ENCODE assay signal across 14 mouse cellular contexts in genomic region chr8:71572077-71572476, GRCm38 (mm10). TPM values are rescaled to one million over a fixed set of nuclear protein-coding genes. Genes with fewer than 3 reads are reported as not detected.
DNase-seq lines count a peak whose midpoint lies in the region; ATAC-seq and TF ChIP-seq lines count a peak whose summit lies in the region.
"Had no signal": no experiment of that assay in that cellular context is flagged by ENCODE, and none has a peak within 500 bp of the region (broad histone marks: within the 10 kb centered on the region; RNA-seq: fewer than 3 reads in every experiment).

No protein-coding gene starts in this region.

- no peak overlapping the region for H3K4me3 ChIP-seq in forebrain, embryonic 12.5 days (replicated peaks)
- no peak overlapping the region for H3K4me3 ChIP-seq in forebrain, embryonic 11.5 days (ENCODE audit: low read depth, low read length)
- H3K4me3 ChIP-seq in limb, embryonic 12.5 days (replicated peaks): no peak overlapping the region
- no peak overlapping the region for H3K4me3 ChIP-seq in limb, embryonic 10.5 days
- H3K4me3 ChIP-seq in embryonic facial prominence, embryonic 14.5 days (ENCODE audit: low read depth, low read length): no peak overlapping the region
- peak overlapping the region; percentile 65; the same call in 1 of the 2 replicates for H3K4me3 ChIP-seq in midbrain, postnatal 0 days (ENCODE audit: low read depth, low read length)
- H3K4me3 ChIP-seq: megakaryocyte, embryonic 14.5 days had no signal

- DNase-seq in forebrain, embryonic 11.5 days (ENCODE audit: low spot score): no peak
- DNase-seq in limb, embryonic 10.5 days (ENCODE audit: low spot score): no peak
- DNase-seq in embryonic facial prominence, embryonic 14.5 days (ENCODE audit: low spot score): no peak
- DNase-seq in midbrain, postnatal 0 days (ENCODE audit: low spot score): no peak
- no peak for DNase-seq in T-cell, adult 2 months (ENCODE audit: low spot score)
- DNase-seq in urinary bladder, postnatal 4 days (ENCODE audit: low spot score in 2 of 2): no peak

- peak overlapping the region; percentile 81 for H3K27ac ChIP-seq in forebrain, embryonic 12.5 days
- no peak overlapping the region for H3K27ac ChIP-seq in forebrain, embryonic 11.5 days (ENCODE audit: low read depth, low read length)
- no peak overlapping the region for H3K27ac ChIP-seq in limb, embryonic 12.5 days
- H3K27ac ChIP-seq in limb, embryonic 10.5 days: no peak overlapping the region
- H3K27ac ChIP-seq in embryonic facial prominence, embryonic 14.5 days (replicated peaks; ENCODE audit: low read depth, low read length): no peak overlapping the region
- H3K27ac ChIP-seq in midbrain, postnatal 0 days (ENCODE audit: low read depth, low read length): no peak overlapping the region; the same call in 1 of the 2 replicates

- no peak overlapping the region for H3K9ac ChIP-seq in forebrain, embryonic 12.5 days
- H3K9ac ChIP-seq in forebrain, embryonic 11.5 days (ENCODE audit: low read length): no peak overlapping the region
- H3K9ac ChIP-seq in limb, embryonic 12.5 days (replicated peaks): no peak overlapping the region
- no peak overlapping the region for H3K9ac ChIP-seq in embryonic facial prominence, embryonic 14.5 days (ENCODE audit: low read depth, low read length)
- H3K9ac ChIP-seq in midbrain, postnatal 0 days (replicated peaks; ENCODE audit: low read length, poor library complexity, severe bottlenecking): no peak overlapping the region

- no peak for ATAC-seq in forebrain, embryonic 12.5 days (ENCODE audit: low FRiP score)
- ATAC-seq in forebrain, embryonic 11.5 days (replicated peaks; ENCODE audit: low FRiP score): no peak
- ATAC-seq in limb, embryonic 12.5 days (ENCODE audit: insufficient number of reproducible peaks, insufficient read depth, low FRiP score, low TSS enrichment, low read depth): no peak
- ATAC-seq in embryonic facial prominence, embryonic 14.5 days (ENCODE audit: low read depth): no peak
- no peak for ATAC-seq in midbrain, postnatal 0 days (ENCODE audit: low FRiP score)

- 85% methylated on average over 2 of the region's 2 CpGs for WGBS in forebrain, embryonic 12.5 days
- 82% methylated on average over 2 of the region's 2 CpGs for WGBS in forebrain, embryonic 11.5 days
- WGBS in limb, embryonic 12.5 days: 85% methylated on average over 2 of the region's 2 CpGs
- WGBS in limb, embryonic 10.5 days: 90% methylated on average over 2 of the region's 2 CpGs
- WGBS in embryonic facial prominence, embryonic 14.5 days: 82% methylated on average over 2 of the region's 2 CpGs
- 93% methylated on average over 2 of the region's 2 CpGs for WGBS in midbrain, postnatal 0 days

- no peaks in the 10 kb centered on the region for H3K9me3 ChIP-seq in forebrain, embryonic 12.5 days
- no peaks in the 10 kb centered on the region for H3K9me3 ChIP-seq in forebrain, embryonic 11.5 days (ENCODE audit: control insufficient read depth, low read length)
- no peaks in the 10 kb centered on the region for H3K9me3 ChIP-seq in limb, embryonic 12.5 days
- no peaks in the 10 kb centered on the region for H3K9me3 ChIP-seq in limb, embryonic 10.5 days (replicated peaks)
- no peaks in the 10 kb centered on the region for H3K9me3 ChIP-seq in embryonic facial prominence, embryonic 14.5 days (ENCODE audit: control insufficient read depth, low read length)
- H3K9me3 ChIP-seq in midbrain, postnatal 0 days (ENCODE audit: low read length): no peaks in the 10 kb centered on the region
- H3K9me3 ChIP-seq: megakaryocyte, embryonic 14.5 days had no signal

- H3K4me1 ChIP-seq in forebrain, embryonic 12.5 days: peaks cover 39% of the 10 kb centered on the region
- peaks cover 7% of the 10 kb centered on the region; the same call in 1 of the 2 replicates for H3K4me1 ChIP-seq in forebrain, embryonic 11.5 days (replicated peaks; ENCODE audit: control insufficient read depth, insufficient read depth, low read length)
- peaks cover 29% of the 10 kb centered on the region for H3K4me1 ChIP-seq in limb, embryonic 12.5 days (replicated peaks)
- H3K4me1 ChIP-seq in limb, embryonic 10.5 days: peaks cover 29% of the 10 kb centered on the region
- peaks cover 19% of the 10 kb centered on the region; the same call in 1 of the 2 replicates for H3K4me1 ChIP-seq in embryonic facial prominence, embryonic 14.5 days (ENCODE audit: control insufficient read depth, insufficient read depth, low read length)
- H3K4me1 ChIP-seq in midbrain, postnatal 0 days (ENCODE audit: insufficient read depth, low read length): peaks cover 8% of the 10 kb centered on the region; the same call in 1 of the 2 replicates

- no peaks in the 10 kb centered on the region for H3K36me3 ChIP-seq in forebrain, embryonic 12.5 days (replicated peaks)
- H3K36me3 ChIP-seq in forebrain, embryonic 11.5 days (ENCODE audit: control insufficient read depth, insufficient read depth, low read length): no peaks in the 10 kb centered on the region
- H3K36me3 ChIP-seq in limb, embryonic 12.5 days: no peaks in the 10 kb centered on the region
- no peaks in the 10 kb centered on the region for H3K36me3 ChIP-seq in limb, embryonic 10.5 days
- H3K36me3 ChIP-seq in embryonic facial prominence, embryonic 14.5 days (ENCODE audit: control insufficient read depth, insufficient read depth, low read length): no peaks in the 10 kb centered on the region
- H3K36me3 ChIP-seq in midbrain, postnatal 0 days (ENCODE audit: insufficient read depth, low read length): no peaks in the 10 kb centered on the region

- peak overlapping the region; percentile 88 for H3K4me2 ChIP-seq in forebrain, embryonic 12.5 days
- H3K4me2 ChIP-seq in forebrain, embryonic 11.5 days (ENCODE audit: low read depth, low read length, severe bottlenecking): no peak overlapping the region
- 0 out of 2 replicates have a peak overlapping the region, but pooled peaks have one; percentile 87 for H3K4me2 ChIP-seq in limb, embryonic 12.5 days
- H3K4me2 ChIP-seq in embryonic facial prominence, embryonic 14.5 days (ENCODE audit: low read depth, low read length): peak overlapping the region; percentile 87; the same call in 1 of the 2 replicates
- H3K4me2 ChIP-seq in midbrain, postnatal 0 days (ENCODE audit: low read depth, low read length, poor library complexity, severe bottlenecking): peak overlapping the region; percentile 77
- H3K4me2 ChIP-seq: liver, embryonic 11.5 days had no signal

- 0 out of 2 replicates have a peak, but pooled peaks have one; percentile 9 for TF ChIP-seq CTCF in midbrain, postnatal 0 days (IDR thresholded peaks at IDR 0.05)

- H3K27me3 ChIP-seq in forebrain, embryonic 12.5 days: peaks cover 23% of the 10 kb centered on the region
- H3K27me3 ChIP-seq in forebrain, embryonic 11.5 days (ENCODE audit: control insufficient read depth, insufficient read depth, low read length): peaks cover 6% of the 10 kb centered on the region; the same call in 1 of the 2 replicates
- H3K27me3 ChIP-seq in limb, embryonic 12.5 days: peaks cover 23% of the 10 kb centered on the region
- H3K27me3 ChIP-seq in limb, embryonic 10.5 days (ENCODE audit: low read depth, poor library complexity, severe bottlenecking): peaks cover 33% of the 10 kb centered on the region
- H3K27me3 ChIP-seq in embryonic facial prominence, embryonic 14.5 days (replicated peaks; ENCODE audit: control insufficient read depth, insufficient read depth, low read length): no peaks in the 10 kb centered on the region; the same call in 1 of the 2 replicates
- 0 out of 2 replicates have a peak, but pooled peaks cover 4% of the 10 kb centered on the region for H3K27me3 ChIP-seq in midbrain, postnatal 0 days (ENCODE audit: insufficient read depth, low read length)

RNA-seq across cellular contexts. Expression of gene Slc27a1, which starts 3.4 kb away (rescaled TPM):
- 44.6 and 45.2 TPM in 2 replicates for polyA plus RNA-seq in forebrain, embryonic 12.5 days (2016; fragmentation: Nextera tagmentation; extraction: Ambion mirVana)
- 18.4 and 19.1 TPM in 2 replicates for polyA plus RNA-seq in forebrain, embryonic 11.5 days (2014; fragmentation: Nextera tagmentation; extraction: Ambion mirVana)
- 45.5 and 50.0 TPM in 2 replicates for polyA plus RNA-seq in limb, embryonic 12.5 days (2016; fragmentation: Nextera tagmentation; extraction: Ambion mirVana)
- 21.3 and 28.8 TPM in 2 replicates for polyA plus RNA-seq in limb, embryonic 10.5 days (2016; fragmentation: Nextera tagmentation; extraction: Ambion mirVana)
- 15.5 and 20.4 TPM in 2 replicates for polyA plus RNA-seq in embryonic facial prominence, embryonic 14.5 days (2014; fragmentation: Nextera tagmentation; extraction: Ambion mirVana)
- total RNA-seq in midbrain, postnatal 0 days (2014; rRNA removed): 150 and 160 TPM in 2 replicates
- polyA plus RNA-seq in midbrain, postnatal 0 days (2015; fragmentation: Nextera tagmentation; extraction: Ambion mirVana): 99.7 and 110 TPM in 2 replicates

RNA-seq across cellular contexts. Expression of gene Nxnl1, which starts 5.7 kb away (rescaled TPM):
- polyA plus RNA-seq in forebrain, embryonic 12.5 days (2016; fragmentation: Nextera tagmentation; extraction: Ambion mirVana): not detected in 2 replicates
- not detected in 2 replicates for polyA plus RNA-seq in forebrain, embryonic 11.5 days (2014; fragmentation: Nextera tagmentation; extraction: Ambion mirVana)
- not detected in 2 replicates for polyA plus RNA-seq in limb, embryonic 12.5 days (2016; fragmentation: Nextera tagmentation; extraction: Ambion mirVana)
- polyA plus RNA-seq in limb, embryonic 10.5 days (2016; fragmentation: Nextera tagmentation; extraction: Ambion mirVana): not detected in 2 replicates
- 0.07 TPM in 1 of 2 replicates, not detected in the other for polyA plus RNA-seq in embryonic facial prominence, embryonic 14.5 days (2014; fragmentation: Nextera tagmentation; extraction: Ambion mirVana)
- 0.55 TPM in 1 of 2 replicates, not detected in the other for total RNA-seq in midbrain, postnatal 0 days (2014; rRNA removed)
- 0.05 and 0.12 TPM in 2 replicates for polyA plus RNA-seq in midbrain, postnatal 0 days (2015; fragmentation: Nextera tagmentation; extraction: Ambion mirVana)
- total RNA-seq: layer of hippocampus, postnatal 36 days had no signal
- polyA plus RNA-seq: frontal cortex, adult 2 months; heart, embryonic 11.5 days; intestine, embryonic 14.5 days had no signal

RNA-seq across cellular contexts. Expression of gene Tmem221, which starts 13.4 kb away (rescaled TPM):
- 0.19 TPM in 1 of 2 replicates, not detected in the other for polyA plus RNA-seq in forebrain, embryonic 12.5 days (2016; fragmentation: Nextera tagmentation; extraction: Ambion mirVana)
- 0.15 TPM in 1 of 2 replicates, not detected in the other for polyA plus RNA-seq in forebrain, embryonic 11.5 days (2014; fragmentation: Nextera tagmentation; extraction: Ambion mirVana)
- 0.13 and 0.26 TPM in 2 replicates for polyA plus RNA-seq in limb, embryonic 12.5 days (2016; fragmentation: Nextera tagmentation; extraction: Ambion mirVana)
- 0.29 and 0.45 TPM in 2 replicates for polyA plus RNA-seq in limb, embryonic 10.5 days (2016; fragmentation: Nextera tagmentation; extraction: Ambion mirVana)
- polyA plus RNA-seq in embryonic facial prominence, embryonic 14.5 days (2014; fragmentation: Nextera tagmentation; extraction: Ambion mirVana): 1.1 and 1.4 TPM in 2 replicates
- total RNA-seq in midbrain, postnatal 0 days (2014; rRNA removed): 0.11 and 0.14 TPM in 2 replicates
- polyA plus RNA-seq in midbrain, postnatal 0 days (2015; fragmentation: Nextera tagmentation; extraction: Ambion mirVana): 0.20 TPM in 1 of 2 replicates, not detected in the other
- total RNA-seq: layer of hippocampus, postnatal 36 days had no signal

RNA-seq across cellular contexts. Expression of gene Pgls, which starts 19.9 kb away (rescaled TPM):
- polyA plus RNA-seq in forebrain, embryonic 12.5 days (2016; fragmentation: Nextera tagmentation; extraction: Ambion mirVana): 199 and 208 TPM in 2 replicates
- 218 and 238 TPM in 2 replicates for polyA plus RNA-seq in forebrain, embryonic 11.5 days (2014; fragmentation: Nextera tagmentation; extraction: Ambion mirVana)
- 228 and 243 TPM in 2 replicates for polyA plus RNA-seq in limb, embryonic 12.5 days (2016; fragmentation: Nextera tagmentation; extraction: Ambion mirVana)
- 241 and 263 TPM in 2 replicates for polyA plus RNA-seq in limb, embryonic 10.5 days (2016; fragmentation: Nextera tagmentation; extraction: Ambion mirVana)
- 239 and 245 TPM in 2 replicates for polyA plus RNA-seq in embryonic facial prominence, embryonic 14.5 days (2014; fragmentation: Nextera tagmentation; extraction: Ambion mirVana)
- 333 and 399 TPM in 2 replicates for total RNA-seq in midbrain, postnatal 0 days (2014; rRNA removed)
- polyA plus RNA-seq in midbrain, postnatal 0 days (2015; fragmentation: Nextera tagmentation; extraction: Ambion mirVana): 293 and 300 TPM in 2 replicates

RNA-seq across cellular contexts. Expression of gene Fam129c, which starts 25.4 kb away (rescaled TPM):
- polyA plus RNA-seq in forebrain, embryonic 12.5 days (2016; fragmentation: Nextera tagmentation; extraction: Ambion mirVana): 4.3 and 5.6 TPM in 2 replicates
- 3.2 and 4.3 TPM in 2 replicates for polyA plus RNA-seq in forebrain, embryonic 11.5 days (2014; fragmentation: Nextera tagmentation; extraction: Ambion mirVana)
- 4.6 and 6.6 TPM in 2 replicates for polyA plus RNA-seq in limb, embryonic 12.5 days (2016; fragmentation: Nextera tagmentation; extraction: Ambion mirVana)
- 2.8 and 4.0 TPM in 2 replicates for polyA plus RNA-seq in limb, embryonic 10.5 days (2016; fragmentation: Nextera tagmentation; extraction: Ambion mirVana)
- polyA plus RNA-seq in embryonic facial prominence, embryonic 14.5 days (2014; fragmentation: Nextera tagmentation; extraction: Ambion mirVana): 2.3 and 3.5 TPM in 2 replicates
- 5.3 and 5.9 TPM in 2 replicates for total RNA-seq in midbrain, postnatal 0 days (2014; rRNA removed)
- polyA plus RNA-seq in midbrain, postnatal 0 days (2015; fragmentation: Nextera tagmentation; extraction: Ambion mirVana): 4.5 and 4.7 TPM in 2 replicates
